Mouse (Mus musculus): ENCODE results near the gene Zfp523. TPM values are rescaled to one million over a fixed set of nuclear protein-coding genes. Genes with fewer than 3 reads are reported as not detected.

Gene Zfp523
- polyA plus RNA-seq, 1 experiment = 71.9 TPM

- TF ChIP-seq CTCF (IDR thresholded peaks at IDR 0.05; ENCODE audit: borderline replicate concordance, insufficient read depth, low read depth, low read length) (no peak), POLR2A (IDR thresholded peaks at IDR 0.05; ENCODE audit: borderline replicate concordance, insufficient read depth, low read length) (no peak)
- H3K27ac ChIP-seq (ENCODE audit: insufficient read depth, low read length) = no peak overlapping the region
- 80% methylated on average over 6 of the region's 6 CpGs for WGBS
Measured at GRCm38 (mm10) chr17:28237874-28238273, 60.9 kb downstream of the Zfp523 start.

GRCm38 (mm10) chr17:28240846-28241245 is 63.9 kb downstream of the Zfp523 start:
- no peak for DNase-seq
- H3K27ac ChIP-seq (ENCODE audit: insufficient read depth, low read length) = no peak overlapping the region
- 88% methylated on average over 5 of the region's 5 CpGs for WGBS
- no peak overlapping the region for H3K4me3 ChIP-seq (replicated peaks; ENCODE audit: insufficient read depth, low read depth, low read length)
- H3K4me1 ChIP-seq (ENCODE audit: control insufficient read depth, insufficient read depth, low read length) = peaks cover 14% of the 10 kb centered on the region; the same call in 1 of the 2 replicates
- TF ChIP-seq CTCF (IDR thresholded peaks at IDR 0.05; ENCODE audit: borderline replicate concordance, insufficient read depth, low read depth, low read length) (no peak), POLR2A (IDR thresholded peaks at IDR 0.05; ENCODE audit: borderline replicate concordance, insufficient read depth, low read length) (no peak)
- H3K27me3 ChIP-seq (ENCODE audit: control insufficient read depth, insufficient read depth, low read length) = no peaks in the 10 kb centered on the region

More at GRCm38 (mm10) chr17:28237874-28238273, 60.9 kb downstream of the Zfp523 start:
- Histone ChIP-seq H3K4me1 (ENCODE audit: control insufficient read depth, insufficient read depth, low read length) (peaks cover 22% of the 10 kb centered on the region), H3K27me3 (ENCODE audit: control insufficient read depth, insufficient read depth, low read length) (no peaks in the 10 kb centered on the region), H3K4me3 (replicated peaks; ENCODE audit: insufficient read depth, low read depth, low read length) (no peak overlapping the region)
- DNase-seq = no peak

- no peak overlapping the region for H3K27ac ChIP-seq (ENCODE audit: insufficient read depth, low read length)
- 66% methylated on average over 6 of the region's 6 CpGs for WGBS
- TF ChIP-seq POLR2A (IDR thresholded peaks at IDR 0.05; ENCODE audit: borderline replicate concordance, insufficient read depth, low read length) = no peak
- TF ChIP-seq CTCF (IDR thresholded peaks at IDR 0.05; ENCODE audit: borderline replicate concordance, insufficient read depth, low read depth, low read length) = no peak
- no peaks in the 10 kb centered on the region for H3K27me3 ChIP-seq (ENCODE audit: control insufficient read depth, insufficient read depth, low read length)
- DNase-seq = no peak
- H3K4me3 ChIP-seq (replicated peaks; ENCODE audit: insufficient read depth, low read depth, low read length) = no peak overlapping the region
- H3K4me1 ChIP-seq (ENCODE audit: control insufficient read depth, insufficient read depth, low read length) = 0 out of 2 replicates have a peak, but pooled peaks cover 9% of the 10 kb centered on the region
Measured at GRCm38 (mm10) chr17:28242296-28242695, 65.4 kb downstream of the Zfp523 start.

GRCm38 (mm10) chr17:28244214-28244613 is 67.3 kb downstream of the Zfp523 start:
- H3K27me3 ChIP-seq (ENCODE audit: control insufficient read depth, insufficient read depth, low read length) = no peaks in the 10 kb centered on the region
- 0 out of 2 replicates have a peak, but pooled peaks cover 9% of the 10 kb centered on the region for H3K4me1 ChIP-seq (ENCODE audit: control insufficient read depth, insufficient read depth, low read length)
- no peak for TF ChIP-seq POLR2A (IDR thresholded peaks at IDR 0.05; ENCODE audit: borderline replicate concordance, insufficient read depth, low read length)
- TF ChIP-seq CTCF (IDR thresholded peaks at IDR 0.05; ENCODE audit: borderline replicate concordance, insufficient read depth, low read depth, low read length) = no peak
- no peak overlapping the region for H3K4me3 ChIP-seq (replicated peaks; ENCODE audit: insufficient read depth, low read depth, low read length)
- WGBS = 66% methylated on average over 6 of the region's 6 CpGs
- H3K27ac ChIP-seq (ENCODE audit: insufficient read depth, low read length) = no peak overlapping the region
- DNase-seq = no peak

DNA sequence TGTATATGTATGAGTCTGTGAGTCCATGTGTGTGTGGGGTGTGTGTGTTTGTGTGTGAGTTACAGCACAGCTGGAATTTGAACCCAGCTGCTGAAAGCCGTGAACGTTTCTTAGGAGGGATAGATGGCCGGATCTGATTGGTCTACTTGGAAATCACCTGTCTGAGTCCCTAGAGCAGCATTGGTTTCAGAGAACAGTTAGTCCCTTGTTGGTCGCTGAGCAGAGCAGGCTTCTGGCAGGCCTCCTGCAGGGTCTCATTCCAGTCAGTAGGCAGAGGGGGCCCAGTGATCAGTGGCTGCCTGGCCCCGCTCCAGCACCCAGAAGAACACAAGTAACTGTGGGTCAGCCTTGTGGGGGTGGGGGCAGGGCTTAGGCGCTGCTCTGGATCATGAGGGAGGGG is 67.8 kb downstream of the Zfp523 start:
- TF ChIP-seq CTCF (IDR thresholded peaks at IDR 0.05; ENCODE audit: borderline replicate concordance, insufficient read depth, low read depth, low read length) (no peak), POLR2A (IDR thresholded peaks at IDR 0.05; ENCODE audit: borderline replicate concordance, insufficient read depth, low read length) (no peak)
- 30% methylated on average over 6 of the region's 6 CpGs for WGBS
- Histone ChIP-seq H3K4me3 (replicated peaks; ENCODE audit: insufficient read depth, low read depth, low read length) (no peak overlapping the region), H3K27me3 (ENCODE audit: control insufficient read depth, insufficient read depth, low read length) (no peaks in the 10 kb centered on the region), H3K27ac (ENCODE audit: insufficient read depth, low read length) (no peak overlapping the region), H3K4me1 (ENCODE audit: control insufficient read depth, insufficient read depth, low read length) (0 out of 2 replicates have a peak, but pooled peaks cover 9% of the 10 kb centered on the region)
- DNase-seq = peak in 1 of 2 experiments; percentile 32

DNA sequence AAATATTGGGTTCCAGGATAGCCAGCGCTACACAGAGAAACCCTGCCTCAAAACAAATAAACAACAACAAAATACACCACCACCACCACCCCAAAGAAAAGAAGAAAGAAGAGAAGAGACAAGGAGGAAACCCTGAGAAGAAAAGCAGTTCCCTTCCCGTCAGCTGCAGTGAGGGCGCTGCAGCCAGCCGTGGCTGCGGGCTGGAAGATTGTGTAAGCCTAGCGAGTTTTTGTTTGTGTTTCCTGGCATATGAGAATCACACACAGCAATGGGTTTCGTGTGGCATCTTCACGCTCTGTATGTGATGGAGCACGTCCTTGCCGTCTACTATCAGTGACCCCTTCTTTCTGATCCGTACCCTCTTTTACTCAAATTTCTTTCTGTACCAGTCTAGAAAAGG is 69.7 kb downstream of the Zfp523 start:
- DNase-seq = no peak
- no peak for TF ChIP-seq POLR2A (IDR thresholded peaks at IDR 0.05; ENCODE audit: borderline replicate concordance, insufficient read depth, low read length)
- TF ChIP-seq CTCF (IDR thresholded peaks at IDR 0.05; ENCODE audit: borderline replicate concordance, insufficient read depth, low read depth, low read length) = no peak
- no peak overlapping the region for H3K27ac ChIP-seq (ENCODE audit: insufficient read depth, low read length)
- H3K27me3 ChIP-seq (ENCODE audit: control insufficient read depth, insufficient read depth, low read length) = no peaks in the 10 kb centered on the region
- no peak overlapping the region for H3K4me3 ChIP-seq (replicated peaks; ENCODE audit: insufficient read depth, low read depth, low read length)
- WGBS = 79% methylated on average over 11 of the region's 11 CpGs
- 0 out of 2 replicates have a peak, but pooled peaks cover 7% of the 10 kb centered on the region for H3K4me1 ChIP-seq (ENCODE audit: control insufficient read depth, insufficient read depth, low read length)

DNA sequence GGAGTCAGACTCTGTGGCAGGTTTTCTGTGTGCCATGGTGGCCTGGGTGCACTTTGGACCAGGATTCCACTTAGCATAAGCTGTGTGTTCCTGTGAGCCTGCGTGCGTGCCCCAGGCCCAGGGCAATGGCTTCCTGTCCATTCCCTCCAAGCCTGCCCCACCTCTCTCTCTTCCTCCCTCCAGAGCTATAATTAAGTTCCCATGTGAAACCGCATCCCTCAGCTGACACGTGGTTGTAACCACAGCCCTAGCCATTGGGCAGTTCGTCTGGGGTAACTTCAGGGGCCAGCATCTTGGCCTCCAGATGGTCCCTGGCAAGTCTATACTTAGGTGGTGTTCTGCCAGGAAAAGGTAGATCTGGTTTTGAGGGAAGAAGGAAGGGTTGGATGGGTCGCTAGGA is 70.7 kb downstream of the Zfp523 start:
- no peak for DNase-seq
- WGBS = 41% methylated on average over 6 of the region's 6 CpGs

DNA sequence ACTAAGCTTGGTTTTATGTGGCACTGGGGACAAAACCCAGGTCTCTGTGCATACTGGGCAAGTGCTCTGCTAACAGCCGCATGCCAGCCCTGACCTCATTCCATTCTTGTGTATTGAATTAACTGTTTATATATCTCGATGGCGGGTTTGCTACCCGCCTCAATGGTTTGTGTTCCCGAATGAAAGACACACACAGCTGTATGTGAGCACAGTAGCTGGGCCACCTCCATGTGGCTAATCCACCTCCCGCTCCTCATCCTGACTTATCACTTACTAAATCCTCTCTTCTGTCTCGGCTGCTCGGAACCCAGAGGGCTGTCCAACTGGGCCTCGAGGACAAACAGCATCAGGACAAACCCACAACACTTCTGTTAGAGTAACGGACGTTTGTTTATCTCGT is 72.1 kb downstream of the Zfp523 start:
- H3K27ac ChIP-seq (ENCODE audit: insufficient read depth, low read length) = no peak overlapping the region
- H3K27me3 ChIP-seq (ENCODE audit: control insufficient read depth, insufficient read depth, low read length) = no peaks in the 10 kb centered on the region
- no peak overlapping the region for H3K4me3 ChIP-seq (replicated peaks; ENCODE audit: insufficient read depth, low read depth, low read length)
- 89% methylated on average over 12 of the region's 12 CpGs for WGBS
- TF ChIP-seq CTCF (IDR thresholded peaks at IDR 0.05; ENCODE audit: borderline replicate concordance, insufficient read depth, low read depth, low read length) = no peak
- TF ChIP-seq POLR2A (IDR thresholded peaks at IDR 0.05; ENCODE audit: borderline replicate concordance, insufficient read depth, low read length) = no peak
- no peak for DNase-seq
- 0 out of 2 replicates have a peak, but pooled peaks cover 4% of the 10 kb centered on the region for H3K4me1 ChIP-seq (ENCODE audit: control insufficient read depth, insufficient read depth, low read length)

More for the DNA sequence above, 70.7 kb downstream of the Zfp523 start:
- 0 out of 2 replicates have a peak, but pooled peaks cover 4% of the 10 kb centered on the region for H3K4me1 ChIP-seq (ENCODE audit: control insufficient read depth, insufficient read depth, low read length)
- no peak overlapping the region for H3K27ac ChIP-seq (ENCODE audit: insufficient read depth, low read length)
- TF ChIP-seq CTCF (IDR thresholded peaks at IDR 0.05; ENCODE audit: borderline replicate concordance, insufficient read depth, low read depth, low read length) (no peak), POLR2A (IDR thresholded peaks at IDR 0.05; ENCODE audit: borderline replicate concordance, insufficient read depth, low read length) (no peak)
- no peaks in the 10 kb centered on the region for H3K27me3 ChIP-seq (ENCODE audit: control insufficient read depth, insufficient read depth, low read length)
- no peak overlapping the region for H3K4me3 ChIP-seq (replicated peaks; ENCODE audit: insufficient read depth, low read depth, low read length)

All from cerebellum, adult 2 months (tissue).